Mouse (Mus musculus): Measurements from ENCODE around the gene Lgsn. TPM values are rescaled to one million over a fixed set of nuclear protein-coding genes. Genes with fewer than 3 reads are reported as not detected.

Gene Lgsn
- total RNA-seq, 2 experiments from 2014 or later, result not detected

DNA sequence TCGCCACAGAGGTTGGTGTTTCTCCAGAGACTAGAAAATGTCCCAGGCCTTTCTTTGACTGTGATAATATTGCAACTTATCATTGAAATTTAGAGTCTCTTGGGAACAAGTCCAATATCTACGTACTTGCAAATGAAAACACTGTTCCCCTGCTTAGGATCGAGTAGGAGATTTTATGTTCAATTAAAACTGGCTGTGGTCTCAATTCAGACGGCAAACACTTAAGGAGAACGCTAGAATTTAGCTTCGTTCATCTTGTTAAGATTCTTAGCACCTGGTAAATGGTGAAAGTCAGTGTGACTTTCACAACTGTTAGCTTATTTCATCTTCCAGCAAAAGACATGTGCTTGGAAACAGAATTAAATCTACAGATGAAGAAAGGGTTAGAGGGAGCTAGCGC, 29.1 kb downstream of the Lgsn start:
- intact Hi-C loops (cut with DNase I; ENCODE audit: low total_unique reads), result no loop called here
- no peak for DNase-seq

DNA sequence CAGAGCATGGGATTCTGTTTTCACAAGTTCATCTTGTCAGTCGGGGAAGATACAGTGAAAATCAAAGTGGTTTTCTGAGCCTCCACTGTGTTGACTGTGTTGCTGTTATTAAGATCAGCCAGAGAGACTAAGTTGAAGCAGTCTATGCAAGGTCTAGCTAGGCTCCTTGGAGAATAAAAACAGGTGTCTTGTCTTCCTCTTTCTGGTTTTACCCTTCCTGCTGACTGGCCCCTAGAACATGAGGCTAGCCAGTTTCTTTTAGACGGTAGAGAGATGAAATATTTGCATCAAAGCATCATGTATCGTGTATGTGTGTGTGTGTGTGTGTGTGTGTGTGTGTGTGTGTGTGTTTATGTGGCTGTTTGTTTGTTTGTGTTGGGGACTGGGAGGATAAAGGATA, 29.6 kb downstream of the Lgsn start:
- intact Hi-C loops (cut with DNase I; ENCODE audit: low total_unique reads), result no loop called here

GRCm38 (mm10) chr1:31210144-31210543, 33.9 kb downstream of the Lgsn start:
- intact Hi-C loops (cut with DNase I; ENCODE audit: low total_unique reads), result no loop called here
- peak; percentile 15 for DNase-seq

More for the DNA sequence above, 29.6 kb downstream of the Lgsn start:
- DNase-seq, result no peak

DNA sequence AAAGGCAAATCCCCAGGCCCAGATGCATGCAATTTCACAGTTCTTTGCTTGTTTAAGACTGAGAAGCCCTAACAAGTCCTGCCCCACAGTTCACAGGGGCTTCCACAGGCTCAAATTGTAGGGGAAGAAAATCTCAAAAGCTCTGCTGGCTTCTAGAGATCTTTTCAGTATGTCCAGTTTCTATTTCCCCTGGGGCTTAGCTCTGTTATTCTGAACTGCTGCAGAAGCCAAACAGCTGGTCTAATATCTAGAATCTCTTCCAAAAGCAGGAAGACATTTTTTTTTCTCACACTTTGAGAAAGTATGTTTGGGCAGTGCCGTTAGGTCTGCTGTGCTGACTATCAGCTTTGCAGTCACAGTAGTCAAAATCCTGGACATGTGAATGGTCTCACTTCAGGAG, 38.6 kb downstream of the Lgsn start:
- intact Hi-C loops (cut with DNase I; ENCODE audit: low total_unique reads), result no loop called here
- no peak for DNase-seq

- intact Hi-C loops (cut with DNase I; ENCODE audit: low total_unique reads), result no loop called here
Measured at GRCm38 (mm10) chr1:31220599-31221250, 44.5 kb downstream of the Lgsn start.

GRCm38 (mm10) chr1:31222564-31222963, 46.4 kb downstream of the Lgsn start, which contains the start of the genes 4931428L18Rik and Pih1d3:
Gene 4931428L18Rik, minus strand, starts transcription at chr1:31222684.
Gene Pih1d3, plus strand, starts transcription at chr1:31222838.
- intact Hi-C loops (cut with DNase I; ENCODE audit: low total_unique reads), result no loop called here
- DNase-seq, result no peak

More at GRCm38 (mm10) chr1:31220599-31221250, 44.5 kb downstream of the Lgsn start:
- DNase-seq, result no peak

- no peak for DNase-seq
- intact Hi-C loops (cut with DNase I; ENCODE audit: low total_unique reads), result no loop called here
Measured at GRCm38 (mm10) chr1:31233319-31234036, 57.3 kb downstream of the Lgsn start.

Other genes with a start within 250 kb of the Lgsn start
- not detected for gene AC153137.1, start 198.4 kb upstream of the Lgsn start, total RNA-seq (2021)
- not detected for gene 4931428L18Rik, start 46.3 kb downstream of the Lgsn start, total RNA-seq (2021)
- gene Pih1d3, start 46.4 kb downstream of the Lgsn start, total RNA-seq (2021), result not detected

Measured in gastrocnemius, postnatal 14 days (tissue).